Mouse (Mus musculus) retina, postnatal 7 days (tissue): Measurements from ENCODE around the gene Rpl38.
A peak's percentile ranks its signal among the peaks of the same experiment; 100 is the strongest.
"Not testable (repeated sequence)": the region's sequence is repeated elsewhere in the genome, so short reads cannot be mapped to it uniquely, and the experiment has no call there.

Experiments
- DNase-seq: peaks from one replicate; pipeline ENCODE4 v3.0.0-alpha.2; 2012; ENCODE audit warnings: low read depth, low spot score

Gene Rpl38

DNA sequence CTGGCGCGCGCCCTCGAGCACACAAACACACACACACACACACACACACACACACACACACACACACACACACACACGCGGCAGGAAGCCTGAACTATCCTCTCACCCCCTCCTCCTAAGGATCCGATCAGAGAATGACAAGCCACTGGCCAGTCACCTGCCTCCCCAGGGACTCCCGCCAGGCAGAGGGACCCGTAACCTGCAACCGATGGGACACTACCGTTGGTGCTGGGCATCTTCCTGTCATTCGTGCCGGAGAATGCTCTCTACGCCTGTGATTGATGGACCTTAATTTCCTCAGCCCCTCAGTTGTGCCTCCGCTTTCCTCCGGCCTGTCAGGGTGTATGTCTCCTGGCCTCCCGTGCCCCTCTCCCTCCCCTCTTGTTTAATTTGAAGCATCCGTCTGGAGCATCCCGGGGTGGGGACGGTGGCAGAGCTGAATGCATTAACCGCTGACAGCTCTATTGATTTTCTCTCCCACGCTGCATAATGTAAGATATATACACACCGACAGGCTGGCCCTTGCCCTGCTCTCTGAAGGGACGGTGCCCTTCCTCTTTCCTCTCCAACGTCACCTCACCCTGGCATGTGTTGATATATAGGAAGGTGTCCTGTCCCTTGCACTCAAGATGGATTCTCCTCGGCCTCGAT lies 11.2 kb upstream of the Rpl38 start:
- DNase-seq: no peak

DNA sequence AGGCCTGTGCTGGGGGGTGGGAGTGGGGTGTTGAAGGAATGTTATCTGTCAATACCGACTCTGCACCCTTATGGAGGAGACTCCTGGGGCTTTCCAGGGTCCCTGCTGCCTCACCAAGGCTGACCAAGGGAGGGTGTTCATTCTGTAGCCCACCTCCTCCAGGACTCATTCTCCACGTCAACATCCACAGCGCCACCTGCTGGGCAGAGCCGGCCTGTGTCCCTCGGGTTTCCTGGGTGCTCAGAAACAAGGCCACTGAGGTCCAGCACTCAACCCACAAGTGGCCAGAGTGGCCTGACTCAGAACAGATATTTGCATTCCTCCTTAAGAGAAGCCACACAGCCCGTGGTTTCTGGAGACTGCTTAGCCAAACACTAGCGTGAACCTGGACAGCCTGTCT lies 10.6 kb upstream of the Rpl38 start:
- no peak for DNase-seq

DNA sequence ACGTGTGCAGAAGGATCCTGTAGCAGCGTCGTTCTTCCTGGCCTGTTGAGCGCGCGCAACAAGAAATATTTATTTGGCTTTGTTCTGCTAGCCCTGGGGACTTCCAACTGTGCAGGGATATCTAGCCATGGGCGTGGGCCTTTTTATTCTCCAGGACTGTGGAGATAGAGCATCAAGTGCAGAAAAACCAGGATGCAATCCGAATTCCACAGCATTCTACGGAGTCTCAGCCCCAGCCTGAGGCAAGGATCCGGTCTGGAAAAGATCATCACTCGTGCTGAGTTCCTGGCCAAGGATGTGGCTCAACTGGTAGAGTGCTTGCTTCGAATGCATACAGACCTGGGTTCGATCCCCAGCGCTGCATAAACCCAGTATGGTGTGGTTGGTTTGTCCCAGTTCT lies 6.2 kb upstream of the Rpl38 start:
- no peak for DNase-seq

DNA sequence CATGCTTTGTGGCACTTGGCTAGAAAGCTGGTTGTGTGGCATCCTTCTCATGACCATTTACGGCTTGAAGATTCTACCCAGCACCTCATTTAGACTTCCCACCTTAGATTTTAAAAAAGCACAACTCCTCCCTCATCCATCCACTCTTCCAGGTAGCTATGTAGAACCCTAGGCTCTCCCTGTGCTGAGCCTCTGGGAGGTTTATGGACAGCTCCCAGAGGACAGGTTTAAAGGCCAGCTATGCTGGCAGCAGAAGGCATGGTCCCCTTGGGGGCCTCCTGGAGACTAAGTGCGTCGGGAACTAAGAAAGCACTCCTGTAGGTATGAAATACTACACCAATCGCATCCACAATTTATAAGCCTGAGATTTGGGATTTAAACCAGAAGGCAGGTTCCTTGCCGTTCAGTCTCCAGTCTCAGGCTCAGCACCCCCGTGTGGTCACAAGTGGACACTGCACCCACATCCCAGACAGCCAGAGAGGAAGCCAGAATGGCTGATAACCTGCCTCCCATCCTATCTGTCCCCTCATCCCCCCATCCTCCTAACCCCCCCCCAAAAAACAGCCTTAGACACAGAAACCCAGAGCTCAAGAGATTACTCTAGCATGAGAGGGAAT lies 5.5 kb upstream of the Rpl38 start:
- no peak for DNase-seq

DNA sequence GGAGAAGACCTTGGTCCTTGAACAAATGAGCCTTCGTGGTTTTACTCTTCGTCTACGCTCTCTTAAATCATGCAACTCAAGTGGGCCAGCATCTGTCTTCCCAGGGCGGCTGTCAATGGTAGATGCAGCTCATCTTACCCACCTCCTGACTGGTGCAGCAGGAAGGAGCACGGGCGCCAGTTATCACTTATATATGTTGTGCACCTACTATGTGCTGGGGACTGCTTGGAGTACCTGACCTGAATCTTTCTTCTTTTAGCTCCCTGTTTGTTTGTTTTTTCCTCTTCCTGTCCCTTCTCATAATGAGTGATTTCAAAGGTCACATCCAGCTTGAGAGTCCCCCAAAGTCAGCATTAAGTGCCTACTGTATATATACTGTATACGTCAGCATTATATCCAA lies 4.2 kb upstream of the Rpl38 start:
- DNase-seq: no peak

DNA sequence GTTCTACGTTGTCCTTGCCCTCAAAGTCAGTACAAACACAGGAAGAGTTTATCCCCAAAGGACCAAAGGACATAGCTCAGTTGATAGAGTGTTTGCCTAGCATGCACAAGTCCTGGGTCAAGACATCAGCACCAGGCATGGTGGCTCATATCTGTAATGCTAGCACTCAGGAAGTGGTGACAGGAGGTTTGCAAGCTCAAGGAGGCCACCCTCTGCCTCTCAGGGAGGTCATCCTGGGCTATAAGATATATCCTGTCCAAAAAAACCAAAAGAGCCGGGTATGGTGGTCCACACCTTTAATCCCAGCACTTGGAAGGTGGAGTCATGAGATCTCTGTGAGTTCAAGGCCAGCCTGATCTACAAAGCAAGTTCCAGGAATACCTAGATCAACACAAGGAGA lies 2.9 kb upstream of the Rpl38 start:
- no peak for DNase-seq

DNA sequence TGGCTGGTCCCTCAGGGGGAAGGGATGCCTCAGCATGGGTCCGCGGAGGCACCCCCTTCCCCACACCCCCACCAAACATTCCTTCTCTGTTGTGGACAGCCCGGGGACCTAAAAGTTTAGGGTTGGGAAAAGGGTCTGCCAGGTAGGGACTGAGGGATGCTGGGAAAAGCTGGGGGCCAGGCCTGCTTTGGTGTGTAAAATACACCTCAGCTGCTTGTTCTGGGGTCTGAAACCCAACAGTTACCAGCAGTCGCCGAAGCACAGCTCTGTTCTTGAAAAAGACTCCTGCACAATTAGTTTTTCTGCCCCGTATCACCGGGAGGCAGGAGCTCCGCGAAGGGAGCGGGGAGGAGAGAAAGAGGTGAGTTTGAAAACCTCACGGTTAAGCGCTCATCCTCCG lies 1.5 kb upstream of the Rpl38 start:
- no peak for DNase-seq

DNA sequence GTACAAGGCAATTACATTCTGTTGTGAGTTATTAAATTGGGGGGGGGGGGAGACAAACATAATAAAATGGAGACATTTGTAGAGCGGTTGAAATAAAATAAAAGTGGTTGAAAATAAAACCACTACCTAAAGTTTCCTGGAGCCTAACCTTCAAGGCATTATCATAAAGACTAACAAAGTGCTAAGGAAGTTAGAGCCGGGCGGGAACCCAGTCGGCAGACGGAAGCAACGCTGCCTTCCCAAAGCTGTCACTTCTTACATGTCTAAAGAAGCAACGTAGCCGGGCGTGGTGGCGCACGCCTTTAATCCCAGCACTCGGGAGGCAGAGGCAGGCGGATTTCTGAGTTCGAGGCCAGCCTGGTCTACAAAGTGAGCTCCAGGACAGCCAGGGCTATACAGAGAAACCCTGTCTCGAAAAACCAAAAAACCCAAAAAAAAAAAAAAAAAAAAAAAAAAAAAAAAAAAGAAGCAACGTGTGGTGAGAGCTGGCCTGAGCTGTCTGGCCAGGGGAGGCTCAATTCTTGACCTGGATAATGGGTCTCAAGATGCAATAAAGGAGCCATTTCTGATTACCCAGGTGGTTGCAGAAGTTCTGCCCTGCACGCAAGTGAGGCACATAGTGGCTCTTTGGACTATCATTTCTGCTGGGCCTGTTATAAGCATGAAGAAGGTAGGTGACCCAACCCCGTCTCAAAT lies 940 bp upstream of the Rpl38 start:
- DNase-seq: no peak

DNA sequence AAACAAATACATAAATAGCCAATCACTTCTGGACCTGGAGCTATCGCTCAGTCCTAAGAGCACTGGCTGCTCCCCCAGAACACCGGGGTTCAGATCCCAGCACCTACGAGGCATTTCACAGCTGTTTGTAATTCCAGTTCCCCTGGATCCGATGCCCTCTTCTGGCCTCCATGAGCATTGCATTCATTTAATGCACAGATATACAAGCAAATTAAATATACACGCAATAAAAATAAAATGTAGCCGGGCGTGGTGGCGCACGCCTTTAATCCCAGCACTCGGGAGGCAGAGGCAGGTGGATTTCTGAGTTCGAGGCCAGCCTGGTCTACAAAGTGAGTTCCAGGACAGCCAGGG lies 415 bp upstream of the Rpl38 start:
- not testable (repeated sequence) for DNase-seq

DNA sequence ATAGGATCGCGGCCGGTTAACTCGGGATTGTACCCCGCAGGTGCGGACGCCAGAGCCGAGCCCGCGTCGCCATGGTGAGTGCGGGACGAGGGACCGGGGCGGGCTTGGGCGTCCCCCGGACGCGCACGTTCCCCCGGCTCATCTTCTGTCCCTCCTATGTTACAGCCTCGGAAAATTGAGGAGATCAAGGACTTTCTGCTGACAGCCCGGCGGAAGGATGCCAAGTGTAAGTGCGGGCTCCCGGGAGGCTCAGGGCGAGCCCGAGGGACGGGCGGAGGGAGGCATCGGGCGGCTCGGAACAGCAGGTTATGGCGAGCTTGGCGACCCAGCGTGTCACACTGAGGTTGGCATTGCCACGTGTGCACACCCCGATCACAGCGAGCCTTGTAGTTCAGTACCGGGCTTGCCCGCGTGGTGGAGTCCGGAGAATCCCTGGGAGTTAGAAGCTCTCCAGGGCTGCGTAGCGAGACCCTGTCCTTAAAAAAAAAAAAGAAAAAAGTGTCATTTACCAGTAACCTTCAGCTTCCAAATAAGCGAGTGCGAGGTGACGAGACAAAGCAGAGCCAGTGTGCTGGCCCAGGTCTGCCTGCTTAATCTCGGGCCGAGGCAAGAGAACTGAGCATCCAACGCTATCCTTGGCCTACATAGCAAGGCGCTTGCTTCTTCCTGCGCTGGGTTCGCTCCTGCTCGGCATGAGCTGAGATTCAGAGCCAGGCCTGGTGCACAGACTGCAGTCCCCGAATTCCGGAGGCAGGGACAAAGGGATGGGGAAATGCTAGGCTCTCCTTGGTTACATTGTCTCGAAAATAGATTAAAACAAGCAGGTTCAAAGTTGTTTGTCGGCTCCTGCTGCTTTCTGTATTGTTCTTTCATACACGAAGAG lies 658 bp downstream of the Rpl38 start:
- no peak for DNase-seq

DNA sequence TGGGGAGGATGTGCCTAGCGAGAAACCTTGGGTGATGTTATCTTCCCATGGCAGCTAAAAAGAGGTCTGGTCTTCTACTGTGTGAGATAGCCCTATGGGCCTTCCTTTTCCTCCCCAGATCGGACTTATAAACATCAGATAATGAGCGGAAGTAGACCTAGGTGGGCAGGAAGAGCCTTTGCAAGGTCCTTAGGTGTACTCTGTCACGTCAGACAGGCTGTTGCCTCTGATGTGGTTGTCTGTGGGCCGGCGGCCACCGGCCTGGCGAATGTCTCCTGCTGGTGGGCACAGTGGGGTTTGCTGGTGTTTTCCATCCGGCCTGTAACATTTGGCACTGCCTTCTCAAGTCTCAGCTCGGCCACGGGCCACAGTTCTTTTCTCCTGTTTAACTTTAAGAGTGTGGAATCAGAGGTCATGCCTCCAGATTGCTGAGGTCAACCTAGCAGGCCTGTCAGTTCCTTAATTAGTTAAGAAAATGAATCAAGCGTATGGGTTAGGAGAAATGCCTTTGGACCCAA lies 1.4 kb downstream of the Rpl38 start:
- no peak for DNase-seq

DNA sequence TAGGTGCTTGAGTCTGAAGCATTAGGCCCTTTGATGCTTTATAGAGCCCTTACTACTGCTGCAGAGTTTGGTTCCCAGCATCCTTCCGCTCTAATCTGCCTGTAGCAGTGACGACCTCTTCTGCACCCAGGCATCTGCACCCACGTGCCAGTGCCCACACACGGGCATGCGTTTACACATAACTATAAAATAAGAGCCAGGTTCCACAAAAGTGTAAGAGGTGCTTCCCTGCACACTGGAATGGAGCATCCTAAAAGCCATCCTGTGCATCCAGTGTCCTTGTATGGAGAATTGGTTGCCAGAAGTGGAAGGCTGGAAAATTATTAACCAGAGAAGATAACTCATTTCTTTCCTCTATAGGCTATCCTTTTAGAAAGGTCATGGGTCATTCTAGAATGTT lies 2.8 kb downstream of the Rpl38 start:
- DNase-seq: no peak

DNA sequence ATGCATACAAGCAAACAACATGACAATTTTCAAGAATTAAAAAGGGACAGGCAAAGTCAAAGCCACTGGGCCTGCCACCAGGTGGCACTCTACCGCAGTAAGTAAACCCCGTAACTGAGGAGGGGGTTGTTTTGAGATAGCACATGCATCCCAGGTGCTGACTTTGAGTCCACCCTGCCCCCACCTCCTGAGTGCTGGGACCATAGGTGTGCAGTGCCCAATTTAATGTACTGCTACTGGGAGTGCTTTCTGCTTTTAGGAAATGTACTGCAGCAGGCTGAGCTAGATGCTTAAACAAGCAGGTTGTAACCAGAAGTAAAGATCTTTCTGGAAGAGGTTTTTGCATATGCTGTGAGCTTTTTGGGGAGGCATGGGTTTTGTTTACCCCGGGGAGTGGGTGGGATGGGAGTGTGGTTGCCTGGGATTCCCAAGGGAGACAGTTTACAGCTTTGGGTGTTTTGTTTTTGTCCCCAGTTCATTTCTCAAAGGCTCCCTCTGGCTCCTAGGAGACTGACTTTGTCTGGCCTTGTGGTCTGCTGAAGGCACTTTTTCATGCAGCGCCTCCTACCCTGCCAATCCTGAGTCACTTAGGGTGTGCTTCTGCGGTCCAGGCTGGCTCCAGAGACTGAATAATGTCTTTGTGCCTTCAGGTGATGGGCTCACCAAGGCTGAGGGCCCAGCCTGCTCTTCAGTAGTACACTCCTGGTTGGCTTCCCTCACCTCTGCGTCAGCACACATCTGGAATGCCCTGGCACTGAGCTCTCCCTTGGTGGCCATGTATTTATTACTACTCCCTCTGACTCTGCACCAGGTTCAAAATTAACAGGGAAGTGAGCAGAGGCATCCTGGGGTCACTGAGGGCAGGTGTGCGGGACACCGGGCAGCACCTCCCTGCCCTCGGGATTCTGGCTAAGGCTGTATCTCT lies 4.7 kb downstream of the Rpl38 start:
- DNase-seq: no peak

DNA sequence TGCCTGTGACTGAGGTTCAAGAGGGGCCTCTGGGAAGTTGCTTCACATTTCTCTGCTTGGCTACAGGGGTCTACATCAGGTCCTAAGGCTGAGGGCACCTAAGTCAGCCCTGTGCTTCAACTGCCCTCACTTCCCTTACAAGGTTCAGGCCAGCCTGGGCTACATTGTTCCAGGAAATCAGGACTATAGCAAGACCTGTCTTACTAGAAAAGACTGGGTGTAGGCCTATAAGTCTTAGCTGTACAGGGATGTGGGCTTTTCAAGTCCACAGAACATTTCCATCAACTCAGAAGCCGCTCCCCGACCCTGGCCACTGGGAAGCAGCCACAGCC lies 5.4 kb downstream of the Rpl38 start:
- no peak for DNase-seq

DNA sequence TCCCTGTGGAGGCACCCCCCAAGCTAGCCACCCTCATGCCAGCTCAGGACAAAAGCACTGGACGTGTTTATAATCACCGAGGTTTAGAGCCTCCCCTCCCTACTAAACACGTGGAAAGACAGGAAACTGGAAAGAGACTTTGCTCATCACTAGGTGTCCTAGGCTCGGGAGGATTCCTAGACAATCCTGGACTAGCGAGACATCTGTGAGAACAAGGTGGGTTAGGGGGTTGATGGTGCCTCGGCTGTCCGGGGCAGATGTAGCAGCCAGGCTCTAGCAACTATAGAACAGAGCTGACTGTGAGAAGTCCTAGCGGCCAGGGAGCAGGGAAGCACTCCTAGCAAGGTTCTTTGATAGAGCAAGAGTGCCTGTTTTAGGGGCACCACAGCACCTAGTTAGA lies 5.9 kb downstream of the Rpl38 start:
- DNase-seq: no peak

DNA sequence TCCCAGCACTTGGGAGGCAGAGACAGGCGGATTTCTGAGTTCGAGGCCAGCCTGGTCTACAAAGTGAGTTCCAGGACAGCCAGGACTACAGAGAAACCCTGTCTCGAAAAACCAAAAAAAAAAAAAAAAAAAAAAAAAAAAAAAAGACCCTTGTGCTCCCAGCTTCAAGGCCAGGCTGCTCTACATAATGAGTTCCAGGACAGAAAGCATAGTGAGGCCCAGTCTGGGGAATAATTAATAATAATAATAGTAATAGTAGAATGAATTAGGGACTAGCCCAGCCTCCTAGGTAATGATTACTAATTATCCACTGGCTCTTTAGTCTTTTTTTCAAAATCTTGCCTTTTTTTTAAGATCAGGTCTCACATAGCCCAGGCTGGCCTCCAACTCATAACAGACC lies 6.5 kb downstream of the Rpl38 start:
- DNase-seq: not testable (repeated sequence)

DNA sequence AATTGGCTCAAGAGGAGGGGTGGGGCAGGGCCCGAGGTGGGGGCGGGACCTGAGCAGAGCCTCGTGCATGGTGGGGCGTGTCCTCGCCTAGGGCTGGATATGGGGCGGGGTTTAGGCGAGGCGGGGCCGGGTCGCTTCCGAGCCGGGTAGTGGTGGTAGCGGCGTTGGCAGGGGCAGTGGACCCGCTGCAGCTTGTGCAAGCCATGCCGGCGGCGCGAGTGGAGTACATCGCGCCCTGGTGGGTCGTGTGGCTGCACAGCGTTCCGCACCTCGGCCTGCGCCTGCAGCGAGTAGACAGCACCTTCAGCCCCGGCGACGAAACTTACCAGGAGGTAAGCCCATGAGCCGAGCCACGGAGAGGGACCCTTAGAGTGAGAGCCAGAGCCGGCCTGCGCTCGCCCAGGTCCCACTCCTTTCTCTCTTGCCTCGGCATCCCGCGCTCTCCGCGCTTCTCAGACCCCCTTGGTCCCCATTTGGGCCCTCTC lies 7.1 kb downstream of the Rpl38 start, which contains the start of gene Ttyh2:
TSS of gene Ttyh2 (plus strand) at position 91 of the 485 bp plus-strand sequence.
- peak; percentile 64 for DNase-seq

DNA sequence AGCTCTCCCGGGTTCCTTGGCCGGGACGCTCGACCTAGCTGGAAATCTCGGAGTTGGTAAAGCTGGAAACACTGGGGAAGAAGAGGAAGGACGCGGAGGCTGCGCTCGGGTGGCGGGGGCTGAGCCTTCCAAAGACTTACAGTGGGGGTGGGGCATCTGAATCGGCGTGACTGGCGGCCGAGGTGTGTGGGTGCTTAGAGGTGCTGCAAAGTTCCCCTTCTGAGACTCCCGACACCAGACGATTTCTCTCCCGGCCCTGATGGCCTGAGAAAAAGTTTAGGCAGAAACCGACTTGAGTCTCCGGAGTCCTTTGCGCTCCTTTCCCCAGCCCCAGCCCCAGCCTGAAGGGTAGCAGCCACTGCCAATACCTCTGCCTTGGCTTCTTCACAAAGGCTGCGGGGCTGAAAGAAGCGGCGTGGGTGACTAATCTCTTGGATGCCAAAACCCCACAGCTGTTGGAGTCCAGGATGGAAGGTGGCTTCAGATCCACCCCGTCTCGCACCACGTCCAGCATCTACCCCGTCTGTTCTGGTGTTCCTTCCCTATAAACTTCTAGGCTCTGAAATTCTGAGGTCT lies 7.6 kb downstream of the Rpl38 start:
- DNase-seq: no peak

DNA sequence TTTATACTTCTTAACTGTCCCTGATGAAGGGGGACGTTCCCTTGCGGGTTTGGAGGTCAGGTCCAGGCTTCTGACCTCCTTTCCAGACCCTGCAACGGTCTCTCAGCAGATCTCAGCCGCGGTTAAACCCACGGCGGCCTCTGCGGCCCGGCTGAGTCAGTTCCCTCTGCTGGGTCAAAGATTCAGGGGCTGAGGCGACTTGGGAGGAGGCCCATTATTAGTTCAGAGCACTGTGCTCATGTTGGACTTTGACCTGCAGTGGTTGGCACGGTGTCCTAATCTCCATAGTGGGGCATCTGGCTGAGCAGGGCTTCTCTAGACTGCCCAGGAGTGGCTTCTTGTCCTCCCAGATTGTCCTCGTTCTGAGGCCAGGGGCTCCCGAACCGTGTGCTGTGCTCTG lies 8.1 kb downstream of the Rpl38 start:
- DNase-seq: no peak

DNA sequence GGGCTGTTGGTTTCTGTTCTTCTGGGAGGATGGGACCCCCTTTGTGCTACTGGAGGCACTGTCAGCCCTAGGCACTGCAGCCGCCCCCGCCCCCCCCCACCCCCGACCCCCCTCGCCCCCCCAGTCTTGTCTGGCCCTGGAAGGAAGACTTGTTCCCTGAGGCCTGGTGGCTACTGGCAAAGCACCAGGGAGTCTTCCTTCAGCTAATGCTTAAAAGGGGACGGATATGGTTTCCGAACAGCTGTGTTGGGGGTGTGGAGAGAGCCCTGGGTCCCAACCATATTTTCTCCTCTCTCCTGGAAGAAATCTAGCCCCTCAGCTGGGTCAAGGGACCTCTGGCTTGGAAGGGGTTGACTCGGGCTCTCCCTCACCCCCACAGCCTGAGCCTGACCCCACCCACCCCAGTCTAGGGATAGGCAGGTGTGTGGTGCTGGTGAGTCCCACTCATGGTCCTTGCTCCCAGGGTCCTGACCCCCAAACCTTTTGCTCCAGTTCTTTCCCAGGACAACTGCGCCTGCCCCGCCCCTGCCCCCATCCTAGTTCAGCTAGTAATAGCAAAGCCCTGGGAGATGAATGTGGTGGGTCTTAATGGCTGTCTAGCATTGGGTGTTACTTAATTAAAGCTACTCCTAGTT lies 8.7 kb downstream of the Rpl38 start:
- DNase-seq: no peak
